Mouse (Mus musculus) large intestine, adult 2 months (tissue): Measurements from ENCODE around the gene Olfr364-ps1. TPM values are rescaled to one million over a fixed set of nuclear protein-coding genes. Genes with fewer than 3 reads are reported as not detected.

Experiments used
- DNase-seq: peaks from one replicate; pipeline ENCODE4 v3.0.0-alpha.2; 2012; ENCODE audit warnings: low read depth, low spot score
- WGBS: fragments of 180-500 bp; shearing (Covaris S2); methylation state at CpG from one replicate; pipeline ENCODE4 v1.1.7; 2018; 5-methylcytosine and 5-hydroxymethylcytosine counted together
- polyA plus RNA-seq: library from polyadenylated mRNA; depleted of rRNA; stranded (reverse); fragments of >200 nt; gene quantifications from 2 replicates; pipeline ENCODE4 v1.2.3, GENCODE M21; 2012; rRNA removed

Gene Olfr364-ps1
- polyA plus RNA-seq, result not detected in 2 replicates

DNA sequence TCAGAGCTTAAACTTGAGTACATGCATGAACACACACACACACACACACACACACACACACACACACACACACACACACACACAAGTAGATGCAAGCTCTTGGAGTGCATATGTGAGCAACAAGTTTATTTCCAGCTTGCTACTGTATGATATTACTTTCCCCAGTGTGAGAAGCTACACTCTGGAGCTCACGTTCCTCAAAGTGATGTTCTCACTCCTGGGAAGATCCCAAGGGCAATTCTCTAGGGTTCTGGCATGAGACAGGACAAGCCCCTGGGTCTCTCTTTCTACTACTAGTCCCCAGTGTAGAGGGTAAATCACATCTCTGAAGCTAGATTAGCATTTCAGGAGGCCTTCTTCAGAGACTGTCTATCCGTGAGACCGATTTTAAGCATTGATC is at the start of gene Olfr364-ps1:
Olfr364-ps1 (plus strand) TSS at position 301 of the 400 bp plus-strand sequence.
- WGBS, result 84% methylated on average over 3 of the region's 3 CpGs
- DNase-seq, result no peak

DNA sequence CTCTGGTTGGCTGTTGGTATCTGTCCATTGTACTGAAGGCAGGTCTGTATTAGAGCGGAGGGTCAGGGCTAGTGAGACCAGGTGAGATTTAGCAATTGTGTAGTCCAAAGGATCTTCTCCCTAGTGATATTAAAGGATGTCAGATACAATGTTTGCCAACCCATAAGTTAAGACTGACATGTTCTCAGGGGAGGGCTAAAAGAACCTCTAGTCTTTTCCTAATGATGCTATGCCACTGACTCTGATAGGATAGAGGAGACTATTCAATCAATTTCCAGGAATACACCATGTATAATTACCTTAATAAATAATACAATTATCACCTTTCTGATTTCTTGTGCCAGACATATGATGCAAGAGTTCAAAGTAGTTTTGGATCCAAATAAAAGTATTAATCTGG is 21.3 kb upstream of the Olfr364-ps1 start, which contains the start of gene Olfr362:
Olfr362 (minus strand) TSS at position 101 of the 400 bp plus-strand sequence.
- 84% methylated on average over 1 of the region's 1 CpGs for WGBS

DNA sequence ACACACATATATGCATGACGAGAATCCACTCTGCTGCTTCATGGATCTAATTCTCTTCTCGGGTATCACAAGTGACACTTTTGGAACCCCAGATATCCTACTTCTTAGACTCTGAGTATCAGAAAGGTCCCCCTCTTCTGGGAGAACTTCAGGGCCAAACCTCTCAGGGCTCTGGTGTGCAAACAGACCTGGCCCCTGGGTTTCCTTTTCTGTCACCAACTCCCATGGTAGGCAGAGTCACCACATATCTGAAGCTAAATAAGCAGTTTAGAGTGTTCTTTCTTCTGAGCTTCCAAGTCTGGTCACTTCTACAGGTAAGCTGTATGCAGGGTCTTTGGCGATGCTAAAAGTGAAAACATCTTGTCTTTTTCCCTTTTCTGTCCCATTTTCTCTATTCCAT is 48.8 kb downstream of the Olfr364-ps1 start, which contains the start of gene Olfr365:
Olfr365 (plus strand) TSS at position 301 of the 400 bp plus-strand sequence.
- 70% methylated on average over 3 of the region's 3 CpGs for WGBS
- DNase-seq, result no peak

More for the DNA sequence above, 21.3 kb upstream of the Olfr364-ps1 start, which contains the start of gene Olfr362:
- DNase-seq, result no peak

Other genes with a start within 250 kb of the Olfr364-ps1 start
- not detected in 2 replicates for gene Olfr353, start 246.4 kb upstream of the Olfr364-ps1 start, polyA plus RNA-seq
- gene Olfr354, start 233.6 kb upstream of the Olfr364-ps1 start, polyA plus RNA-seq, result not detected in 2 replicates
- gene Olfr355, start 210.4 kb upstream of the Olfr364-ps1 start, polyA plus RNA-seq, result not detected in 2 replicates
- gene Olfr356, start 202.2 kb upstream of the Olfr364-ps1 start, polyA plus RNA-seq, result not detected in 2 replicates
- not detected in 2 replicates for gene Olfr357, start 145.5 kb upstream of the Olfr364-ps1 start, polyA plus RNA-seq
- not detected in 2 replicates for gene Olfr358, start 130.0 kb upstream of the Olfr364-ps1 start, polyA plus RNA-seq
- gene Olfr360, start 73.6 kb upstream of the Olfr364-ps1 start, polyA plus RNA-seq, result not detected in 2 replicates
- gene Olfr361, start 50.0 kb upstream of the Olfr364-ps1 start, polyA plus RNA-seq, result not detected in 2 replicates
- gene Olfr362, start 21.4 kb upstream of the Olfr364-ps1 start, polyA plus RNA-seq, result not detected in 2 replicates
- gene Olfr365, start 48.9 kb downstream of the Olfr364-ps1 start, polyA plus RNA-seq, result not detected in 2 replicates
- not detected in 2 replicates for gene Olfr366, start 72.3 kb downstream of the Olfr364-ps1 start, polyA plus RNA-seq
- gene Olfr368, start 187.2 kb downstream of the Olfr364-ps1 start, polyA plus RNA-seq, result not detected in 2 replicates
- 8.3 and 9.8 TPM in 2 replicates for gene Pdcl, start 220.0 kb downstream of the Olfr364-ps1 start, polyA plus RNA-seq